ENCODE assay signal across 14 mouse cellular contexts in genomic region chr6:70784811-70785210, GRCm38 (mm10).
"Had no signal": no experiment of that assay in that cellular context is flagged by ENCODE, and none has a peak within 500 bp of the region (broad histone marks: within the 10 kb centered on the region; RNA-seq: fewer than 3 reads in every experiment).

No protein-coding gene starts in this region.

- H3K9ac ChIP-seq: hindbrain, embryonic 14.5 days; limb, embryonic 13.5 days; liver, embryonic 15.5 days; lung, embryonic 15.5 days had no signal

- H3K4me3 ChIP-seq: limb, embryonic 13.5 days; liver, embryonic 15.5 days; lung, embryonic 15.5 days; midbrain, embryonic 10.5 days; myocyte had no signal

- DNase-seq: kidney, adult 11 months; kidney, adult 9 months; kidney, postnatal 36 days; left cerebral cortex, postnatal 4 days; lung, postnatal 4 days; midbrain, embryonic 14.5 days; thymus, postnatal 36 days had no signal

- H3K27me3 ChIP-seq: limb, embryonic 13.5 days; liver, embryonic 15.5 days; lung, embryonic 15.5 days had no signal

- H3K27ac ChIP-seq: hindbrain, embryonic 14.5 days; kidney, postnatal 0 days; limb, embryonic 13.5 days; liver, embryonic 15.5 days; lung, embryonic 15.5 days; midbrain, embryonic 10.5 days had no signal

- H3K9me3 ChIP-seq: limb, embryonic 13.5 days; liver, embryonic 15.5 days; lung, embryonic 15.5 days; midbrain, embryonic 10.5 days had no signal

- H3K4me2 ChIP-seq: hindbrain, embryonic 14.5 days; limb, embryonic 13.5 days; liver, embryonic 15.5 days; lung, embryonic 15.5 days had no signal
